Mouse (Mus musculus) cortical plate, adult 2 months (tissue): ENCODE measurements at regions not wholly inside any gene's neighbourhood (a gene's known extent, or its start where the extent isn't known, plus 50 kb on each side); places are given as distances from the start of the nearest gene placed in this dataset.

Source experiments
- CTCF ChIP-seq: fragments of 200-500 bp; IDR thresholded peaks from 2 replicates; pipeline ENCODE4 v1.5.1; 2011; ENCODE audit warnings: mild to moderate bottlenecking, control low read depth, low read length; ENCODE audit not compliant: insufficient read depth; ENCODE audit errors: extremely low read depth
- POLR2A ChIP-seq: fragments of 200-500 bp; IDR thresholded peaks from 2 replicates; pipeline ENCODE4 v1.6.1; 2011; ENCODE audit warnings: mild to moderate bottlenecking, low read length, control low read depth; ENCODE audit not compliant: insufficient read depth; ENCODE audit errors: extremely low read depth

DNA sequence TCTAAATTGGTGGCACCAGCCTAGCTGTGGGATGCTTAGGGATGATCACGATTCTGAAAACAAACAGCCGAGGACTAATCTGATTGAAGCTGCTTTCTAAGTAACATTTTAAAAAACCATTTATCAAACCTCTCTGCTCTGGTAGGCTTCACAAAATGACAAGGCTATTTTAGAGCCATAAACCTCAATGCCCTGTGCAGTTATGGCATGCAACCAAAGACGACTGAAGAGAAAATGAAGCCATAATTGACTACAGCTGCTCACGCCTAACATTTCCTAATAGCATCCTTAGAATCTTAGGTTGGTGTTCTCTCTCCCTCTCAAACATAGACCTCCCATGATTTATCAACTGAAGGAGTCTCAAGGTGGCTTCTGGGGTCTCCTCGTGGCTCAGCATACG, 484.3 kb downstream of the Isl1 start:
- TF ChIP-seq CTCF, result no peak
- TF ChIP-seq POLR2A, result no peak
